Mouse (Mus musculus): Measurements from ENCODE around the gene Ube2i. TPM values are rescaled to one million over a fixed set of nuclear protein-coding genes. Genes with fewer than 3 reads are reported as not detected.

Gene Ube2i
- polyA plus RNA-seq, 1 experiment from 2014 or later, result 322 TPM

Small RNAs within 50 kb of the gene (microRNA-seq; reads per million reads assigned to microRNA genes)
- gene Mir3547, result not detected

Other genes starting within 250 kb of the Ube2i start
- gene Tmem204, start 191.0 kb downstream of the Ube2i start, polyA plus RNA-seq (2015; fragmentation: Nextera tagmentation; extraction: Ambion mirVana), result 23.1 and 24.8 TPM in 2 replicates
- 22.9 and 33.6 TPM in 2 replicates for gene Telo2, start 158.7 kb downstream of the Ube2i start, polyA plus RNA-seq (2015; fragmentation: Nextera tagmentation; extraction: Ambion mirVana)
- 0.16 and 0.30 TPM in 2 replicates for gene Ptx4, start 153.9 kb downstream of the Ube2i start, polyA plus RNA-seq (2015; fragmentation: Nextera tagmentation; extraction: Ambion mirVana)
- gene Clcn7, start 141.2 kb downstream of the Ube2i start, polyA plus RNA-seq (2015; fragmentation: Nextera tagmentation; extraction: Ambion mirVana), result 14.8 and 18.3 TPM in 2 replicates
- gene Ccdc154, start 112.2 kb downstream of the Ube2i start, polyA plus RNA-seq (2015; fragmentation: Nextera tagmentation; extraction: Ambion mirVana), result 0.05 TPM in 1 of 2 replicates, not detected in the other
- gene Gm38655, start 99.2 kb downstream of the Ube2i start, polyA plus RNA-seq (2015; fragmentation: Nextera tagmentation; extraction: Ambion mirVana), result 0.33 and 0.77 TPM in 2 replicates
- 23.7 and 24.4 TPM in 2 replicates for gene BC003965, start 90.1 kb downstream of the Ube2i start, polyA plus RNA-seq (2015; fragmentation: Nextera tagmentation; extraction: Ambion mirVana)
- gene Unkl, start 86.2 kb downstream of the Ube2i start, polyA plus RNA-seq (2015; fragmentation: Nextera tagmentation; extraction: Ambion mirVana), result 4.6 and 5.3 TPM in 2 replicates
- 20.4 and 27.1 TPM in 2 replicates for gene Gnptg, start 34.5 kb downstream of the Ube2i start, polyA plus RNA-seq (2015; fragmentation: Nextera tagmentation; extraction: Ambion mirVana)
- gene Tsr3, start 34.5 kb downstream of the Ube2i start, polyA plus RNA-seq (2015; fragmentation: Nextera tagmentation; extraction: Ambion mirVana), result 24.7 and 31.2 TPM in 2 replicates
- gene Baiap3, start 18.3 kb downstream of the Ube2i start, polyA plus RNA-seq (2015; fragmentation: Nextera tagmentation; extraction: Ambion mirVana), result 0.34 and 1.7 TPM in 2 replicates
- 0.73 and 0.98 TPM in 2 replicates for gene Prss34, start 23.8 kb upstream of the Ube2i start, polyA plus RNA-seq (2015; fragmentation: Nextera tagmentation; extraction: Ambion mirVana)
- gene Prss28, start 34.0 kb upstream of the Ube2i start, polyA plus RNA-seq (2015; fragmentation: Nextera tagmentation; extraction: Ambion mirVana), result not detected in 2 replicates
- gene Prss29, start 44.0 kb upstream of the Ube2i start, polyA plus RNA-seq (2015; fragmentation: Nextera tagmentation; extraction: Ambion mirVana), result not detected in 2 replicates
- gene Tpsab1, start 70.9 kb upstream of the Ube2i start, polyA plus RNA-seq (2015; fragmentation: Nextera tagmentation; extraction: Ambion mirVana), result 0.20 and 0.29 TPM in 2 replicates
- 8.5 and 9.4 TPM in 2 replicates for gene Tpsb2, start 91.7 kb upstream of the Ube2i start, polyA plus RNA-seq (2015; fragmentation: Nextera tagmentation; extraction: Ambion mirVana)
- 0.20 and 0.89 TPM in 2 replicates for gene Tpsg1, start 94.7 kb upstream of the Ube2i start, polyA plus RNA-seq (2015; fragmentation: Nextera tagmentation; extraction: Ambion mirVana)
- gene Cacna1h, start 159.2 kb upstream of the Ube2i start, polyA plus RNA-seq (2015; fragmentation: Nextera tagmentation; extraction: Ambion mirVana), result 5.5 and 6.5 TPM in 2 replicates
- 0.41 and 0.45 TPM in 2 replicates for gene Tekt4, start 180.0 kb upstream of the Ube2i start, polyA plus RNA-seq (2015; fragmentation: Nextera tagmentation; extraction: Ambion mirVana)
- 0.06 and 0.20 TPM in 2 replicates for gene Sstr5, start 222.7 kb upstream of the Ube2i start, polyA plus RNA-seq (2015; fragmentation: Nextera tagmentation; extraction: Ambion mirVana)

All from heart, embryonic 15.5 days (tissue).